Mouse (Mus musculus): ENCODE measurements at regions not wholly inside any gene's neighbourhood (a gene's known extent, or its start where the extent isn't known, plus 50 kb on each side); places are given as distances from the start of the nearest gene placed in this dataset.

- DNase-seq, result no peak
These were observed 144.6 kb upstream of the Gjb5 start for GRCm38 (mm10) chr4:127502621-127503020.

GRCm38 (mm10) chr4:127501881-127502280 lies 143.9 kb upstream of the Gjb5 start:
- DNase-seq, result no peak

GRCm38 (mm10) chr4:127487016-127487780 lies 129.2 kb upstream of the Gjb5 start:
- DNase-seq, result no peak

- no peak for DNase-seq
These were observed 127.3 kb upstream of the Gjb5 start for GRCm38 (mm10) chr4:127485238-127485637.

GRCm38 (mm10) chr4:127482461-127482860 lies 124.5 kb upstream of the Gjb5 start:
- DNase-seq, result no peak

- DNase-seq, result no peak
These were observed 122.4 kb upstream of the Gjb5 start for GRCm38 (mm10) chr4:127480339-127480738.

- no peak for DNase-seq
These were observed 111.9 kb upstream of the Gjb5 start for GRCm38 (mm10) chr4:127469877-127470276.

GRCm38 (mm10) chr4:127454511-127455119 lies 96.6 kb upstream of the Gjb5 start:
- DNase-seq, result no peak

GRCm38 (mm10) chr4:127452081-127452480 lies 94.1 kb upstream of the Gjb5 start:
- DNase-seq, result no peak

- DNase-seq, result no peak
These were observed 87.3 kb upstream of the Gjb5 start for GRCm38 (mm10) chr4:127445300-127445699.

GRCm38 (mm10) chr4:127444056-127444455 lies 86.1 kb upstream of the Gjb5 start:
- no peak for DNase-seq

- DNase-seq, result no peak
These were observed 84.0 kb upstream of the Gjb5 start for GRCm38 (mm10) chr4:127442001-127442400.

- no peak for DNase-seq
These were observed 82.6 kb upstream of the Gjb5 start for GRCm38 (mm10) chr4:127440602-127441001.

GRCm38 (mm10) chr4:127435076-127435475 lies 77.1 kb upstream of the Gjb5 start:
- peak; percentile 9 for DNase-seq

- no peak for DNase-seq
These were observed 72.3 kb upstream of the Gjb5 start for GRCm38 (mm10) chr4:127430237-127430636.

GRCm38 (mm10) chr4:127429748-127430147 lies 71.8 kb upstream of the Gjb5 start:
- DNase-seq, result no peak

- no peak for DNase-seq
These were observed 65.9 kb upstream of the Gjb5 start for GRCm38 (mm10) chr4:127423855-127424254.

GRCm38 (mm10) chr4:127421927-127422450 lies 64.0 kb upstream of the Gjb5 start:
- DNase-seq, result no peak

GRCm38 (mm10) chr4:127421129-127421528 lies 63.1 kb upstream of the Gjb5 start:
- DNase-seq, result no peak

GRCm38 (mm10) chr4:127419786-127420120 lies 61.8 kb upstream of the Gjb5 start:
- DNase-seq, result no peak

GRCm38 (mm10) chr4:127419062-127419785 lies 61.2 kb upstream of the Gjb5 start:
- no peak for DNase-seq

- DNase-seq, result no peak
These were observed 58.9 kb upstream of the Gjb5 start for GRCm38 (mm10) chr4:127416906-127417305.
